Mouse (Mus musculus): ENCODE results near the gene Commd1. TPM values are rescaled to one million over a fixed set of nuclear protein-coding genes. Genes with fewer than 3 reads are reported as not detected.

Gene Commd1
- total and polyA plus RNA-seq, 2 experiments from 2014 or later: 11.6 to 242 TPM

GRCm38 (mm10) chr11:22991218-22991835 is 9.1 kb upstream of the Commd1 start:
- Histone ChIP-seq H3K27me3 (ENCODE audit: insufficient read depth, low read length) (no peaks in the 10 kb centered on the region), H3K4me2 (ENCODE audit: low read depth, low read length) (peak overlapping the region; percentile 87), H3K4me3 (ENCODE audit: low read length) (peak overlapping the region; percentile 87), H3K9me3 (ENCODE audit: low read length) (no peaks in the 10 kb centered on the region), H3K27ac (no peak overlapping the region), H3K4me1 (ENCODE audit: insufficient read depth, low read length) (peaks cover 10% of the 10 kb centered on the region), H3K36me3 (ENCODE audit: insufficient read depth, low read length) (peaks cover 23% of the 10 kb centered on the region), H3K9ac (replicated peaks; ENCODE audit: low read length) (peak overlapping the region; percentile 91)
- 13% methylated on average over 14 of the region's 14 CpGs for WGBS
- TF ChIP-seq CTCF (IDR thresholded peaks at IDR 0.05; ENCODE audit: low read depth): no peak
- no peak for DNase-seq (ENCODE audit: low spot score)
- ATAC-seq: no peak

- ATAC-seq: peak; percentile 99
- Histone ChIP-seq H3K4me1 (ENCODE audit: insufficient read depth, low read length) (peaks cover 10% of the 10 kb centered on the region), H3K27me3 (ENCODE audit: insufficient read depth, low read length) (no peaks in the 10 kb centered on the region), H3K27ac (peak within 1 kb of the TSS; percentile 94), H3K9ac (replicated peaks; ENCODE audit: low read length) (peak within 1 kb of the TSS; percentile 91), H3K4me2 (ENCODE audit: low read depth, low read length) (peak within 1 kb of the TSS; percentile 87), H3K36me3 (ENCODE audit: insufficient read depth, low read length) (peaks cover 18% of the 10 kb centered on the region), H3K4me3 (ENCODE audit: low read length) (peak within 1 kb of the TSS; percentile 87), H3K9me3 (ENCODE audit: low read length) (no peaks in the 10 kb centered on the region)
- DNase-seq (ENCODE audit: low spot score): peak; percentile 96
- under 1% methylated on average over 65 of the region's 66 CpGs for WGBS
- no peak for TF ChIP-seq CTCF (IDR thresholded peaks at IDR 0.05; ENCODE audit: low read depth)
Observed at GRCm38 (mm10) chr11:22990393-22991126, 8.4 kb upstream of the Commd1 start, which contains the start of gene Cct4. Gene Cct4, plus strand, starts transcription at chr11:22990519.

- 41% methylated on average over 1 of the region's 1 CpGs for WGBS
- peaks cover 10% of the 10 kb centered on the region for H3K36me3 ChIP-seq (ENCODE audit: insufficient read depth, low read length)
- peak overlapping the region; percentile 87 for H3K4me3 ChIP-seq (ENCODE audit: low read length)
- DNase-seq (ENCODE audit: low spot score): no peak
- TF ChIP-seq CTCF (IDR thresholded peaks at IDR 0.05; ENCODE audit: low read depth): no peak
- H3K9me3 ChIP-seq (ENCODE audit: low read length): no peaks in the 10 kb centered on the region
- H3K9ac ChIP-seq (replicated peaks; ENCODE audit: low read length): peak overlapping the region; percentile 91
- peak overlapping the region; percentile 94 for H3K27ac ChIP-seq
- no peak for ATAC-seq
- H3K27me3 ChIP-seq (ENCODE audit: insufficient read depth, low read length): no peaks in the 10 kb centered on the region
- peak overlapping the region; percentile 87 for H3K4me2 ChIP-seq (ENCODE audit: low read depth, low read length)
- peaks cover 10% of the 10 kb centered on the region for H3K4me1 ChIP-seq (ENCODE audit: insufficient read depth, low read length)
Observed at GRCm38 (mm10) chr11:22989786-22990185, 7.6 kb upstream of the Commd1 start.

DNA sequence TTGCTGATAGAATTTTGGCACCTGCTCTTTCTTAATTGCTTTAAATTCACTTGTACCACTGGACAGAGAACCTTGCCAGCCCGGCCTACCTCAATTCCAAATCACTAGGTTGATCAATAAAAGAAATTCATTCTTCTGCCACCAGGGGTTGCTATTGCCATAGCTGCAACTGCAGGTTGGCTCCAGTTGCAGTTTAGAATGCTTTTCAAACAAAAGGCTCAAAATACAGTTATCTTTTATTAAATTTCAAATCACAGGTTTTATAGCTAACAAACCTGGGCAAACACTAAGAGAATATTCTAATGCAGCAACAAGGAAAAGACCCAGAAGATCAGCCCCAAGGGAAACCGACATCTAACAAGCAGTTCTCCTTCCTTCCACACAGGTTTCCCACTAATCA is 5.2 kb upstream of the Commd1 start:
- no peaks in the 10 kb centered on the region for H3K27me3 ChIP-seq (ENCODE audit: insufficient read depth, low read length)
- H3K9me3 ChIP-seq (ENCODE audit: low read length): no peaks in the 10 kb centered on the region
- no peak overlapping the region for H3K4me3 ChIP-seq (ENCODE audit: low read length)
- ATAC-seq: no peak
- H3K36me3 ChIP-seq (ENCODE audit: insufficient read depth, low read length): no peaks in the 10 kb centered on the region
- DNase-seq (ENCODE audit: low spot score): peak; percentile 87
- H3K9ac ChIP-seq (replicated peaks; ENCODE audit: low read length): no peak overlapping the region
- H3K4me1 ChIP-seq (ENCODE audit: insufficient read depth, low read length): peaks cover 10% of the 10 kb centered on the region
- TF ChIP-seq CTCF (IDR thresholded peaks at IDR 0.05; ENCODE audit: low read depth): peak; percentile 84
- H3K27ac ChIP-seq: no peak overlapping the region
- no peak overlapping the region for H3K4me2 ChIP-seq (ENCODE audit: low read depth, low read length)
- WGBS: 40% methylated on average over 2 of the region's 2 CpGs

DNA sequence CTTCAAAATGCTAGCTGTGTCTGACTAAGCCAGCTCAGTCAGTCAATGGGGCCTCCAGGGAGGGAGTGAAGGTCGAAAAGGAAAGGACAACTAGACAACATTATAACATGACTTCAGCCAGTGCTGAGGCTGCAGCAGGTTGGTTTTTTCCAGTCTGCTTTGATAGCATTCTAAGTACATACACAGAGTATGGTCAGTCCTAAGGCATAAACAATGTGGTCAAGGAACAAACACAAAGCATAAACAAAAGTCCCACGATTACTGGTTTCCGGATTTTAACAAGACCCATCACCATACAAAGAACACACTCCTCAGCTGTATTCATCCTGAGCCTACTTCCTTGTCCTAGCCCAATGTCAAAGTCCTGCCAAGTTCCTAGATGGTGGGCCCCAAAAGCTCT is 3.3 kb upstream of the Commd1 start:
- H3K36me3 ChIP-seq (ENCODE audit: insufficient read depth, low read length): no peaks in the 10 kb centered on the region

GRCm38 (mm10) chr11:22982846-22983245 is 664 bp upstream of the Commd1 start:
- Histone ChIP-seq H3K9ac (replicated peaks; ENCODE audit: low read length) (no peak overlapping the region; the same call in 1 of the 2 replicates), H3K9me3 (ENCODE audit: low read length) (no peaks in the 10 kb centered on the region), H3K36me3 (ENCODE audit: insufficient read depth, low read length) (peaks cover 4% of the 10 kb centered on the region; the same call in 1 of the 2 replicates), H3K27ac (peak overlapping the region; percentile 86; the same call in 1 of the 2 replicates), H3K27me3 (ENCODE audit: insufficient read depth, low read length) (no peaks in the 10 kb centered on the region), H3K4me2 (ENCODE audit: low read depth, low read length) (peak overlapping the region; percentile 89), H3K4me1 (ENCODE audit: insufficient read depth, low read length) (peaks cover 5% of the 10 kb centered on the region), H3K4me3 (ENCODE audit: low read length) (peak overlapping the region; percentile 53; the same call in 1 of the 2 replicates)
- WGBS: 72% methylated on average over 6 of the region's 6 CpGs
- ATAC-seq: no peak
- TF ChIP-seq CTCF (IDR thresholded peaks at IDR 0.05; ENCODE audit: low read depth): no peak
- no peak for DNase-seq (ENCODE audit: low spot score)

More for the DNA sequence above, 3.3 kb upstream of the Commd1 start:
- no peaks in the 10 kb centered on the region for H3K9me3 ChIP-seq (ENCODE audit: low read length)
- ATAC-seq (no peak), DNase-seq (ENCODE audit: low spot score) (no peak)
- peaks cover 5% of the 10 kb centered on the region for H3K4me1 ChIP-seq (ENCODE audit: insufficient read depth, low read length)
- 84% methylated on average over 3 of the region's 3 CpGs for WGBS
- H3K4me2 ChIP-seq (ENCODE audit: low read depth, low read length): no peak overlapping the region
- H3K4me3 ChIP-seq (ENCODE audit: low read length): no peak overlapping the region
- no peak overlapping the region for H3K27ac ChIP-seq
- H3K9ac ChIP-seq (replicated peaks; ENCODE audit: low read length): no peak overlapping the region
- no peaks in the 10 kb centered on the region for H3K27me3 ChIP-seq (ENCODE audit: insufficient read depth, low read length)
- TF ChIP-seq CTCF (IDR thresholded peaks at IDR 0.05; ENCODE audit: low read depth): no peak

All from hindbrain, postnatal 0 days (tissue).